Mouse (Mus musculus): ENCODE data around the gene Prkcb.

The Prkcb gene

DNA sequence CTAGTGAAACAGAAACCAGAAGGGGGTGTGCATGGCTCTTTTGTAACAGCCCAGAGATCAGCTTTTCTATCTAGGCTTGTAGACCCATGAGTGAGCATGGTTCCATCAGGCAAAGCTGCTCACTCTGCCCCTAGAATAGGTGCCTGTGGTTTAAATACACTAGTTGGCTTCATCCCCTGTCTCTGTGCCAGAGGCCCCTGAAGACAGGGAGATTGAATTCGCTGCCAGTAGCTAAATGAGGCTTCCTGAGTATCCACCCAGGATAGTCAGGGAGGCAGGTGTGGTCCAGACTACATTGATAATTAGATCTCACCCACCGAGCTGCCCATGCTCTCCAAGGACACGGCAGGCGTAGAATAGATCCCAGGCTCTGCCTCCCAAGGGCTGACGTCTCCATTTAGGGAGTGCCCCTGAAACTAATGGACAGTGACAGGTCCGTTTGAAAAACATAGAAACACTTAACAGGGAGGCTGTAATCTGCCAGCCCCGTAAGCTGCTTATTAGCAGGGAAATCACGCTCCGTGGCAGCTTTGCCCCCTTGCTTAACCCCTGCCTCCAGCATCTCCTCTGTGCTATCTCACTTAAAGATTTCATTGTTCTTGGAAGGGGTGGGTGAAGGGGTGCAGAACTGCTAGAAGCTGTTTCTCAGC is 333.7 kb downstream of the Prkcb start:
- no peak for DNase-seq

GRCm38 (mm10) chr7:122623753-122624152 is 335.2 kb downstream of the Prkcb start:
- no peak for DNase-seq

DNA sequence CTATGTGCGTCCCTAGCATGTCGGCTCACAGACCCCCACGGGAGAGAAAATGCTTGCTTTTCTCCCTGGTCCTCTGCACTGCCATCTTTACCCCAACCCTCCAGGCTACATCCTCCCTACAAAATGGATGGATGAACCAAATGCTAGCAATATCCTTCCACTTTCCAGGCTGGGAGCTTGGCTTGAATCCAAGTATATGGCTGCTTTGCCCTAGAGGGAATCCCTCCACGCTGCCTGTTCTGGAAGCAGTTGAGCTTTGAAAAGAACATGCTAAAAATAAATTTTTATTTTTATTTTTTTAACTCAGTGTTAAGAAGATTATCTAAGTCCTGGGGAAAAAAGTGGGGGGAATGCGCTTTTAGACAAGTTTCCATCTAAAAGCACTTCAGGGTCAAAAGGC is 339.5 kb downstream of the Prkcb start:
- no peak for DNase-seq

- DNase-seq = no peak
Observed at GRCm38 (mm10) chr7:122630386-122630785, 341.8 kb downstream of the Prkcb start.

GRCm38 (mm10) chr7:122631151-122631550 is 342.6 kb downstream of the Prkcb start:
- no peak for DNase-seq

- DNase-seq = no peak
Observed at GRCm38 (mm10) chr7:122632946-122633345, 344.4 kb downstream of the Prkcb start.

DNA sequence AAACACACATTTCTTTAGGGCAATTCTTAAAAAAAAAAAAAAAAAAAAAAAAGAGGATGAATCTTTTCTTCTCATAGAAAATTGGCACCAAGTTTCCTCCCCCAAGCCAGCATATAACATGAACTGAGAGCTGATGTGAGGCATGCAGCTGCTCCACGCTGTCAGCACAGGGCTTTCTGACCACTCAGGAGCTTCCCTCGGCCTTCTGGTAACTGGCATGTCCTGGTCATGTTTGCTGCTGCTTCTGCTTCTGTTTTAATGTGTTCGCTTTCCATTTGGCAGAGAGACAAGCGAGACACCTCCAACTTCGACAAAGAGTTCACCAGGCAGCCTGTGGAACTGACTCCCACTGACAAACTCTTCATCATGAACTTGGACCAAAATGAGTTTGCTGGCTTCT is 344.9 kb downstream of the Prkcb start:
- DNase-seq = no peak

DNA sequence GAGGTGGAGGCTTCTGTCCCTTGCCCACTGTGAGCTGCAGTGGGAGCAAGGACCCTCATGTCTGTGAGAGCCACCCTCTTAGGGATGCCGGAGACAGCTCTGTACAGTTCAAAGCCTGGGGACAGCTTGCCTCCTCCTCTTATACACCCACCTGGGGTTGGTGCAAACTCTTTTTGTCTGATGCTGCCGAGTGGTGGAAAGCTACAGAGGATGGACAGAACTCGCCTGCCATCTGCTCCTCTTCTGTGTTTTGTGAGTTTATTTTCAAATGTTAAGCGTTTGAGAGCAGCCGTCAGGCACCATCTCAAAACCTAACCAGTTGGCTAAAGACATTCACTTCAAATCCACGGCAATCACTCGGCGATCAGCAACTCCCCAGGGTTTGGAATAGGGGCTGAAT is 355.1 kb downstream of the Prkcb start:
- DNase-seq = no peak

GRCm38 (mm10) chr7:122649306-122649705 is 360.8 kb downstream of the Prkcb start:
- DNase-seq = no peak

DNA sequence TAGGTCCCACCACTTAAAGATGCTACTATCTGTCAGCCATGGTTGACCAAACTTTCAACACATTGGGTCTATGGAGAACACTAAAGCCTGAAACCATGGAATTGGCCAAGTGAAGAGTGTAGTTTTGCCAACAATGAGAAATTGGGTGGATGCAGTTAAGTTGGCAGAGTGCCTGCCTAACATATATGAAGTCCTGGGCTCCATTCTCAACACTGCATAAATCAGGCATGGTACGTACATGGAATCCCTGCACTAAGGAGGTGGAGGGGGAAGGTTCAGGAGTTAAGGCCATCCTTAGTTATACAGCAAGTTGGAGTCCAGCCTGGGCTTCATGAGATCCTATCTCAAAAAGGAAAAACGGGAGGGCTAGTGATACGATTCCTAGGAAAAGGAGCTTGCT is 364.0 kb downstream of the Prkcb start:
- no peak for DNase-seq

DNA sequence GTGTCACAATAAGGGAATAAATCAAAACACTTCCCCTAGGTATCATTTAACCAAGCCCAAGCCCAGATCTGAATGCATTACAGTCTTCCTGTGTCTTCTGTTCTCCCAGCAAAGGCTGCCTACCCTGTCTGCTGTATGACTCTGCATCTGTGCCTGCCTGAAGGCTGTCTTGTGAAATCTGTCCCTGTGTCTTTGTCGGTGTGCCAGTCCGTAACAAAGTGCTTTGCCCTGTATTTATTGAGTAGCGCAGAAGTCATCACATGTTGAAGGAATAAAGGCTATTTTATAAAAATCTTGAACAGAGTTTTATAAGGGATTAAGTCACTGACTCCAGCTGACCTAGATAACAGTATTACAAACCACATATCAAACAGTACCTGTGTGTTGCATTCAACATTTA is 368.1 kb downstream of the Prkcb start:
- DNase-seq = no peak

DNA sequence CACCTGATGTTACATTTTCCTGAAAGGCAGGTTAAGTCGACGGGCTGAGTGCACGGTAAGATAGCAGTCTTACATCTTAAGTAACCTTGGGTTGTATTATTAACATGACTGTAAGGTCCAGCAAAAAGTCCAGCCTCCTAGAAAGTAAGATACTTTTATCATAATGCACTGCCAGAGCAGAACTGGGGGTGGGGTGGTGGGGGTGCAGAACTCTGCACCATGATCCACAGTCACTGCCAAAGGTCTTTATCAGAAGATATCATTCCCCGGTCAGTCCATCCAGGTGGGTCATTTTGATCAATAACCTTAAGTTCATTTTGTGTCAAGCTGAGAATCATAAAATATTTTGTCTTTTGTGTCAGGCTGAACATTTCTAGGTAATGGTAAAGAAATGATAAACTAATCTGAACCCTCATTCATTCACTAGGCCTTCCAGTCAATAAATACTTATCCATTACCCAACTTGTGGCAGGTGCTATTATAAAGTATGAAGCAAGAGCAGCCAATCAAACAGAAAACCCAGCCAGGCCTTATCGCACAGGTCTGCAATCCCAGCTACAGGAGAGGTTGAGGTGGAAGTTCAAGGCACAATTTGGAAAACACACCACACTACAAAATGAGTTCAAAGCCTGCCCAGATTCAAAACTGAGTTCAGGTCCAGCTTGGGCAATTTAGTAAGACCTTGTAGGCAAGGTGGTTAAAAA is 369.0 kb downstream of the Prkcb start:
- no peak for DNase-seq

DNA sequence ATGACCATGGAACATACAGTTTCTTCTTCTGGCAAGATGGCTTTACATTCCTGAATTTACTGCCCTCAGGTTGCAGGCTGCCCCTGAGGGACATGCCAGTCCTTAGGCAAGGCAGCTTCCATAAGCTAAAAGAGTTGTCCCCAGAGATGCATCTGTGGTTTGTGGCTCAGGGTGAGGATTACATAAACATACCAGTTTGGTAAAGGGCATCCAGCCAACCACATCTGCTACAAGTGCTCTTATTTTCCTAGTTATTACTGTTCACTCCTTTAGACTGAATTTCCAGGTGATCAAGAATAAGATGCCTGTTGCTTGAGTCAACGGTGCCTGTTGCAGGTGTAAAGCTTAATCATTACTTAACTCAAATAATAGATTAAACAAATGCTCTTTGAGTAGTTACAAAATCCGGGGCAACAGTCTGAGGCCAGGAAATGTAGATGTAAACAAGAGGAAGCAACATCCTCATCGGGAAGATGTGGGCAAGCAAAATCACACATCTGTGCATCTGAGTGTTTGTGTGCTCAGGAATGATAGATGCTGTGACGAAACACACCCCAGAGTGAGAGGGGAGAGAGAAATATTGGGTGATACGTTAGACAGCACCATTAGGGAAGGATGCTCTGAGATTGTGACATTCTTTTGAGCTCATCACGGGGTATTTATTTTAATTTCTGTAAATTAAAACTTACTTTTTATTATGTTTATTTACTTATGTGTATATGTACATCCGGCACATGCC is 376.9 kb downstream of the Prkcb start:
- no peak for DNase-seq

DNA sequence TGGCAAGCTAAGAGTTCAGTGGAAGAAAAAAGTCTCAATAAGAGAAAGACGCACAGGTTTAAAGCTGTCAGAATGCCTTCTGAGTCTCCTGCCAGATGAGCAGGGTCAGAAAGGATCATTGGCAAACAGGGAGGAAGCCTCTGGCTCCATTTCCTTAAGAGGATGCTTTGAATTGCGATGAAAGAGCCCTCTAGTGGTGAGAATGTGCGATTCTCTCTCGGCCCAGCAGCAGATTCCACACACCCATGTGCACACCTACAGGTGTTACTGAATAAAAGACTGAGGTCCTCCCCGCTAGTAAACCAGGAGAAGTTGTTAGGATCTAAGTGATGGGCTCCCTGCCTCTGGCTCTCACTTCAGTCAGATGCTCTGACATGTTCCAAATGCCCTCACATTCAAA is 379.4 kb downstream of the Prkcb start:
- DNase-seq = peak; percentile 37

DNA sequence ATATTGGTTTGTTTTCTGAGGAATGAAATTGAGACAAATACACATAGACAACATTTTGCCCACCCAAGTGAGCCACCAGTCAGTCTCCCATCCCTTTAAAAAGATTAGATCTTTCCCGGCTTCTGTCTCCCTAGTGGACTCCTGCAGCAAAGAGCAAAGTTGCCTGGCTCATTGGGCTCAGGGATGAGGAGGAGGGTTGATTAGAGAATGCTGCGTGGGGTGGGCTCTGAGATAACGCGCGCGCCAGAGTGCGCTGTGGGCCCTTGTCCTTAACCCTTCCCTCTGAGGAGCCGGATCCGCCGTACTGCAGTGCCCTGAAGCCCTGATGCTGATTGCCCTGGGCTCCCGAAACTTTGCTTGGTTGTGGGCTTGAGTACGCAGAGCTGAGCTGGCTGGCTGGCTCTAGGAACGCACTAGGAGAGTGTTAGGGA is 381.9 kb downstream of the Prkcb start, which contains the start of gene Cacng3:
TSS of gene Cacng3 (plus strand) at position 51 of the 431 bp plus-strand sequence.
- no peak for DNase-seq

DNA sequence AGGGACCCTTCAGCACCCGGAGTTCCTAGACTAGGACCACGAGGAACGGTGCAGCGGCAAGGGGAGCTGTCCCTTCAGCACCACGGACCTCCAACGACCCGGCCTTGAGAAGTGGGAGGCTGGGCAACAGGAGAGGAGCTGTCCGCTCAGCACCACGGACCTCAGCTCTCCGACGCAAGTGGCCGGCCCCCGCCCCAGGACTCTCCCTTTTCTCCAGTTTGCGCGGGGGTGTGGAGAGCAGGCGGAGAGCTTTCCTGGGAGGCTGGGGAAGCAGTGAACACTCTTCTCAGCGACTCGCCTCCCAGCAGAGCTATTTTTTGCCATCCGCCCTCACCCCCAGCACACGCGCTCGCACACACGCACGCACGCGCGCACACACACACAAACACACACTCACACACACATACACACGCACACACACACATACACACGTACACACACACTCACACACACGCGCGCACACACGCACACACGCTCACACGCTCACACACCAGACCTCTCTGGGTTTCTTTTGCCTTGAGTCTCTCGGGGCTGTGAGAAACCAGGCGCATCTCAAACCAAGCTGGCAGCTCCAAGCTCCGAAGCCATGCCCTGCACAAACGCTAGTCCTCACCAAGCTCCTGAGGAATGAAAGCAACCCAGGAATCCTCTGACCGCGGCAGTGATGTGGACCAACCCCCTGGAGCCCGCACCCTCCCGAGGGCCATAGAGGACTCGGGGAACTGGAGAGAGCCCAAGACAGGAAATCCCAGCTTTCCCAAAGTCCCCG is 382.5 kb downstream of the Prkcb start:
- peak; percentile 88 for DNase-seq

DNA sequence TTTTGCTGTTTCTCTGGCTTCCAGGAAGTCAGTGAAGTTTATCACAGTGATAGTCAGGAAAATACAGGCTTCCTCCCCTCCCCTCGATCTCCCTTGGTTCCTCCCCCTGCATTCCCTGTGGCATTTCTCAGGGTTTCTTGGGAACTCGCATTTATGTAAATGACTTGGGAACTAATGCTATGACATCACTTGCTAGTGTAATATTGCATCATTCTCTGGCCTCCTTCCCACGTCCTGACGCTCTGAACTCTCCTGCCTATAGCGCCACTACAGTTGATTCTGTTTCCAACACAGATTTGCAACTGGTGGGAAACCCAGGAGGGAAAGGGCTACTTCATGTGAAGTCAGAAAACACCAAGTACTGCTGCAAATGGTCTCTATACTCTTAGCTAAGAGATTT is 384.4 kb downstream of the Prkcb start:
- no peak for DNase-seq

DNA sequence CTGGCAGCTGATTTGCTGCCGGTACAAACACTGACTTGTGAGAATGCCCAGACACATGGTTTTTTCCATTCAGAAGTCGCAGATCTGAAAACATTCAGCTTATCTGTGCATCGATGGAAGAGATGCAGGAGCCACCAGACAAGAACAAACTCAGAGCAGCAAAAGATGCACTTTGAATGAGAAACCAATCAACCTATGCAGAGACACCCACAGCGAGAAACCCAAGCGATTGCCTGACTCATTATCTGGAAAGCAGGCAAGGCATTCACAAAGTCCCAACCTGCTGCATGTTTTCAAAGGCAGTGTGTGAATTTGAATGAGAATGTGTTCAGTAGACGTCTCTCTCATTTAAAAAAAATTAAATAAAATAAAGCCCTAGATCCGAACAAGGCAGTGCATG is 386.7 kb downstream of the Prkcb start:
- DNase-seq = no peak

Measured in kidney, adult 9 months (tissue).